Mouse (Mus musculus) midbrain, postnatal 0 days (tissue): ENCODE measurements at regions not wholly inside any gene's neighbourhood (a gene's known extent, or its start where the extent isn't known, plus 50 kb on each side); places are given as distances from the start of the nearest gene placed in this dataset.

Experiments used
- ATAC-seq: fragments of 200-750 bp; cut with Nextera tagmentation; 2 replicates; pipeline ENCODE4 v1.8.0; 2017; ENCODE audit warnings: moderate number of reproducible peaks, mild to moderate bottlenecking, moderate TSS enrichment, moderate library complexity; ENCODE audit not compliant: low FRiP score
- DNase-seq: peaks from one replicate; pipeline ENCODE4 v3.0.0-alpha.2; 2015; ENCODE audit warnings: low spot score
- H3K27ac ChIP-seq: fragments of 300-500 bp; sonication (generic); 2 replicates; pipeline ENCODE4 v1.5.1; 2014; ENCODE audit warnings: low read depth, mild to moderate bottlenecking, low read length, mixed read lengths
- H3K27me3 ChIP-seq: fragments of 300-500 bp; sonication (generic); 2 replicates; pipeline ENCODE4 v1.6.1; 2014; ENCODE audit warnings: low read length, control low read depth, mixed read lengths; ENCODE audit not compliant: insufficient read depth
- H3K36me3 ChIP-seq: fragments of 300-500 bp; sonication (generic); 2 replicates; pipeline ENCODE4 v1.6.1; 2014; ENCODE audit warnings: low read length, control low read depth, mixed read lengths; ENCODE audit not compliant: insufficient read depth
- H3K4me1 ChIP-seq: fragments of 300-500 bp; sonication (generic); 2 replicates; pipeline ENCODE4 v1.6.1; 2014; ENCODE audit warnings: mild to moderate bottlenecking, control low read depth, antibody characterized with exemption, low read length, mixed read lengths; ENCODE audit not compliant: insufficient read depth
- H3K4me2 ChIP-seq: fragments of 300-500 bp; sonication (generic); 2 replicates; pipeline ENCODE4 v1.6.1; 2014; ENCODE audit warnings: low read depth, mild to moderate bottlenecking, low read length, mixed read lengths; ENCODE audit not compliant: poor library complexity, severe bottlenecking
- H3K4me3 ChIP-seq: fragments of 300-500 bp; sonication (generic); 2 replicates; pipeline ENCODE4 v1.5.1; 2014; ENCODE audit warnings: low read depth, mild to moderate bottlenecking, low read length, moderate library complexity
- H3K9ac ChIP-seq: fragments of 300-500 bp; sonication (generic); replicated peaks from 2 replicates; pipeline ENCODE4 v1.6.1; 2014; ENCODE audit warnings: mild to moderate bottlenecking, low read length, moderate library complexity, mixed read lengths; ENCODE audit not compliant: poor library complexity, severe bottlenecking
- H3K9me3 ChIP-seq: fragments of 300-500 bp; sonication (generic); 2 replicates; pipeline ENCODE4 v1.6.1; 2016; ENCODE audit warnings: low read length, control low read depth
- CTCF ChIP-seq: IDR thresholded peaks from 2 replicates; pipeline ENCODE4 v1.5.1; 2016; ENCODE audit warnings: antibody characterized with exemption, mild to moderate bottlenecking
- WGBS: fragments of 180-500 bp; shearing (Covaris S2); extraction: QIAGEN DNeasy Blood & Tissue Kit; methylation state at CpG from one replicate; pipeline ENCODE4 v1.1.7; 2014; 5-methylcytosine and 5-hydroxymethylcytosine counted together

DNA sequence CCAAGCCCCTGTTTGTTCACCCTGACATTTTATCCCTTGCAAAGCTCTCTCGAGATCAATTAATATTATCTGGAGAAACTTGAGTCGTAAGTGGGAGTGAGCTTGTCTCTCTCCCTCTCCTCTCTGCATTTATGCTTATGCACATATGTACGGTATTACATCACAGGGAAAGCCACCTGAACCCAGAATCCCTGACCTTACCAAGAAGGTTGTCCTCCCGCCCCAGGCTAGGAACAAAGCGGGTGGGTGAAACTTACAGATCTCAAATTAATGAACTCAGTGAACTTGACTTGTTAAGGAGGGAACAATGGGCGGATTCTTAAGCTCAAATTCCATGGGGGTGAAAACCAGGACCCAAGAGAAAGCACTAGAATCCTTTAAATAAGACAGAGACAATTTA, 122.8 kb upstream of the Cxcr4 start:
- 66% methylated on average over 6 of the region's 6 CpGs for WGBS
- Histone ChIP-seq H3K9me3 (no peaks in the 10 kb centered on the region), H3K9ac (no peak overlapping the region), H3K4me2 (no peak overlapping the region), H3K27ac (no peak overlapping the region), H3K36me3 (no peaks in the 10 kb centered on the region), H3K4me1 (no peaks in the 10 kb centered on the region), H3K4me3 (no peak overlapping the region), H3K27me3 (no peaks in the 10 kb centered on the region)
- no peak for TF ChIP-seq CTCF
- ATAC-seq: no peak
- DNase-seq: no peak

GRCm38 (mm10) chr1:128712876-128713275, 120.8 kb upstream of the Cxcr4 start:
- H3K27me3 ChIP-seq: no peaks in the 10 kb centered on the region
- H3K27ac ChIP-seq: no peak overlapping the region
- no peak overlapping the region for H3K9ac ChIP-seq
- ATAC-seq (no peak), DNase-seq (no peak)
- no peaks in the 10 kb centered on the region for H3K9me3 ChIP-seq
- no peaks in the 10 kb centered on the region for H3K36me3 ChIP-seq
- H3K4me2 ChIP-seq: no peak overlapping the region
- 80% methylated on average over 7 of the region's 7 CpGs for WGBS
- no peak overlapping the region for H3K4me3 ChIP-seq
- TF ChIP-seq CTCF: no peak
- H3K4me1 ChIP-seq: no peaks in the 10 kb centered on the region

- TF ChIP-seq CTCF: no peak
- Histone ChIP-seq H3K4me1 (no peaks in the 10 kb centered on the region), H3K4me3 (no peak overlapping the region), H3K9me3 (no peaks in the 10 kb centered on the region), H3K27me3 (no peaks in the 10 kb centered on the region), H3K9ac (no peak overlapping the region), H3K4me2 (no peak overlapping the region), H3K27ac (no peak overlapping the region), H3K36me3 (no peaks in the 10 kb centered on the region)
- DNase-seq (no peak), ATAC-seq (no peak)
- 76% methylated on average over 5 of the region's 5 CpGs for WGBS
These were observed 119.0 kb upstream of the Cxcr4 start for GRCm38 (mm10) chr1:128711121-128711520.

GRCm38 (mm10) chr1:128707747-128708146, 115.7 kb upstream of the Cxcr4 start:
- no peaks in the 10 kb centered on the region for H3K27me3 ChIP-seq
- H3K27ac ChIP-seq: no peak overlapping the region
- no peaks in the 10 kb centered on the region for H3K36me3 ChIP-seq
- ATAC-seq (no peak), DNase-seq (no peak)
- no peak for TF ChIP-seq CTCF
- 92% methylated on average over 6 of the region's 6 CpGs for WGBS
- H3K9me3 ChIP-seq: no peaks in the 10 kb centered on the region
- no peak overlapping the region for H3K9ac ChIP-seq
- H3K4me2 ChIP-seq: no peak overlapping the region
- H3K4me3 ChIP-seq: no peak overlapping the region
- no peaks in the 10 kb centered on the region for H3K4me1 ChIP-seq

GRCm38 (mm10) chr1:128706167-128706566, 114.1 kb upstream of the Cxcr4 start:
- no peaks in the 10 kb centered on the region for H3K36me3 ChIP-seq
- no peaks in the 10 kb centered on the region for H3K9me3 ChIP-seq
- TF ChIP-seq CTCF: no peak
- ATAC-seq (no peak), DNase-seq (no peak)
- no peak overlapping the region for H3K27ac ChIP-seq
- no peak overlapping the region for H3K9ac ChIP-seq
- WGBS: 92% methylated on average over 2 of the region's 2 CpGs
- no peaks in the 10 kb centered on the region for H3K27me3 ChIP-seq
- no peak overlapping the region for H3K4me2 ChIP-seq
- H3K4me1 ChIP-seq: no peaks in the 10 kb centered on the region
- no peak overlapping the region for H3K4me3 ChIP-seq

- no peaks in the 10 kb centered on the region for H3K4me1 ChIP-seq
These were observed 113.0 kb upstream of the Cxcr4 start for GRCm38 (mm10) chr1:128705071-128705503.

More at GRCm38 (mm10) chr1:128705071-128705503, 113.0 kb upstream of the Cxcr4 start:
- 72% methylated on average over 3 of the region's 3 CpGs for WGBS
- Histone ChIP-seq H3K9me3 (no peaks in the 10 kb centered on the region), H3K36me3 (no peaks in the 10 kb centered on the region), H3K27ac (no peak overlapping the region), H3K4me3 (no peak overlapping the region), H3K9ac (no peak overlapping the region), H3K27me3 (no peaks in the 10 kb centered on the region), H3K4me2 (no peak overlapping the region)
- ATAC-seq: no peak
- TF ChIP-seq CTCF: no peak
- no peak for DNase-seq
